Mouse (Mus musculus) neural tube, embryonic 13.5 days (tissue): Measurements from ENCODE around the gene Ptgds. TPM values are rescaled to one million over a fixed set of nuclear protein-coding genes. Genes with fewer than 3 reads are reported as not detected.

ENCODE experiments used
- ATAC-seq: fragments of 200-750 bp; cut with Nextera tagmentation; 2 replicates; pipeline ENCODE4 v1.8.0; 2017; ENCODE audit warnings: low read depth, mild to moderate bottlenecking, moderate TSS enrichment, moderate library complexity
- H3K27ac ChIP-seq: fragments of 300-500 bp; sonication (generic); replicated peaks from 2 replicates; pipeline ENCODE4 v1.5.1; 2015; ENCODE audit warnings: moderate library complexity, mild to moderate bottlenecking, inconsistent platforms
- H3K27me3 ChIP-seq: fragments of 300-500 bp; sonication (generic); 2 replicates; pipeline ENCODE4 v1.6.1; 2015; ENCODE audit warnings: mild to moderate bottlenecking, inconsistent platforms
- H3K36me3 ChIP-seq: fragments of 300-500 bp; sonication (generic); 2 replicates; pipeline ENCODE4 v1.6.1; 2015; ENCODE audit warnings: mild to moderate bottlenecking, inconsistent platforms
- H3K4me1 ChIP-seq: fragments of 300-500 bp; sonication (generic); replicated peaks from 2 replicates; pipeline ENCODE4 v1.6.1; 2015; ENCODE audit warnings: inconsistent platforms
- H3K4me2 ChIP-seq: fragments of 300-500 bp; sonication (generic); 2 replicates; pipeline ENCODE4 v1.6.1; 2015; ENCODE audit warnings: inconsistent platforms, mild to moderate bottlenecking, moderate library complexity
- H3K4me3 ChIP-seq: fragments of 300-500 bp; sonication (generic); 2 replicates; pipeline ENCODE4 v1.5.1; 2015; ENCODE audit warnings: mild to moderate bottlenecking, inconsistent platforms
- H3K9ac ChIP-seq: fragments of 300-500 bp; sonication (generic); 2 replicates; pipeline ENCODE4 v1.6.1; 2015; ENCODE audit warnings: moderate library complexity, mild to moderate bottlenecking, inconsistent platforms
- H3K9me3 ChIP-seq: fragments of 300-500 bp; sonication (generic); 2 replicates; pipeline ENCODE4 v1.6.1; 2016; ENCODE audit warnings: inconsistent platforms
- WGBS: fragments of 180-500 bp; shearing (Covaris S2); methylation state at CpG from one replicate; pipeline ENCODE4 v1.1.7; 2015; 5-methylcytosine and 5-hydroxymethylcytosine counted together
- polyA plus RNA-seq: library from polyadenylated mRNA; unstranded; fragments of >200 nt; fragmentation: Nextera tagmentation; extraction: Ambion mirVana; gene quantifications from 2 replicates; pipeline ENCODE4 v1.2.1, GENCODE M21; 2015

The Ptgds gene
- polyA plus RNA-seq, 1 experiment from 2014 or later: 19.9 TPM

GRCm38 (mm10) chr2:25497846-25498575, 28.2 kb upstream of the Ptgds start:
- Histone ChIP-seq H3K4me1 (peaks cover 18% of the 10 kb centered on the region), H3K27ac (no peak overlapping the region), H3K36me3 (peaks cover 4% of the 10 kb centered on the region), H3K9ac (peak overlapping the region; percentile 8; the same call in 1 of the 2 replicates), H3K9me3 (no peaks in the 10 kb centered on the region), H3K27me3 (no peaks in the 10 kb centered on the region), H3K4me3 (no peak overlapping the region), H3K4me2 (no peak overlapping the region)
- ATAC-seq: no peak
- 62% methylated on average over 6 of the region's 6 CpGs for WGBS

GRCm38 (mm10) chr2:25496462-25496861, 26.6 kb upstream of the Ptgds start:
- 45% methylated on average over 4 of the region's 4 CpGs for WGBS
- no peaks in the 10 kb centered on the region for H3K9me3 ChIP-seq
- no peak overlapping the region for H3K9ac ChIP-seq

GRCm38 (mm10) chr2:25493476-25493961, 23.7 kb upstream of the Ptgds start, which contains the start of gene Lcn12:
TSS of gene Lcn12 (minus strand) at chr2:25493911.
- H3K4me3 ChIP-seq: no peak within 1 kb of the TSS
- no peak within 1 kb of the TSS for H3K4me2 ChIP-seq
- no peaks in the 10 kb centered on the region for H3K27me3 ChIP-seq
- H3K9ac ChIP-seq: no peak within 1 kb of the TSS
- no peaks in the 10 kb centered on the region for H3K4me1 ChIP-seq
- WGBS: 84% methylated on average over 5 of the region's 5 CpGs
- H3K27ac ChIP-seq: no peak within 1 kb of the TSS
- ATAC-seq: no peak
- no peaks in the 10 kb centered on the region for H3K36me3 ChIP-seq
- H3K9me3 ChIP-seq: no peaks in the 10 kb centered on the region

More at GRCm38 (mm10) chr2:25496462-25496861, 26.6 kb upstream of the Ptgds start:
- Histone ChIP-seq H3K36me3 (no peaks in the 10 kb centered on the region), H3K4me1 (peaks cover 8% of the 10 kb centered on the region), H3K4me3 (no peak overlapping the region), H3K27ac (no peak overlapping the region), H3K27me3 (no peaks in the 10 kb centered on the region), H3K4me2 (no peak overlapping the region)
- ATAC-seq: no peak

- 87% methylated on average over 5 of the region's 5 CpGs for WGBS
Measured at GRCm38 (mm10) chr2:25492988-25493387, 23.1 kb upstream of the Ptgds start.

DNA sequence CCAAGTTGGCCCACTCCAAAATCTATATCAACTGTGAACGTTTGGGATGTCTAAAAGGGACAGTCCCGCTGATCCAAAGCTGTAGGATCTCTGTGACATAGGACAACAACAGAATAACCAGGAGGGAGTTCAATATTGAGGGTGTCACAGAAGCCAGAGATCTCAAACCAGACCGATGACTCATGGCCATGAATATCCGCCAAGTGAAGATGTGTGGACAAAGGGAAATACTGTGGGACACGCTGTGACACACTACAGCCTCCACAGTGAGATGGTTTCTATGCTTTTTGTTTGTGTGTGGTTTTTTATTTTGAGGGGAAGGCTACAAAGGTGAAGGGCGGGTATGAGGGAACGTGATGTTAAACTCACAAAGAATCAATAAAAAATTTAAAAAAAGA, 18.8 kb upstream of the Ptgds start:
- 85% methylated on average over 7 of the region's 7 CpGs for WGBS
- no peak for ATAC-seq
- Histone ChIP-seq H3K4me1 (no peaks in the 10 kb centered on the region), H3K4me2 (no peak overlapping the region), H3K27me3 (no peaks in the 10 kb centered on the region), H3K9me3 (no peaks in the 10 kb centered on the region), H3K4me3 (no peak overlapping the region), H3K9ac (no peak overlapping the region), H3K36me3 (no peaks in the 10 kb centered on the region), H3K27ac (no peak overlapping the region)

More at GRCm38 (mm10) chr2:25492988-25493387, 23.1 kb upstream of the Ptgds start:
- Histone ChIP-seq H3K4me2 (no peak overlapping the region), H3K27ac (no peak overlapping the region), H3K4me3 (no peak overlapping the region), H3K36me3 (no peaks in the 10 kb centered on the region), H3K9ac (no peak overlapping the region), H3K27me3 (no peaks in the 10 kb centered on the region), H3K4me1 (no peaks in the 10 kb centered on the region), H3K9me3 (no peaks in the 10 kb centered on the region)
- no peak for ATAC-seq

DNA sequence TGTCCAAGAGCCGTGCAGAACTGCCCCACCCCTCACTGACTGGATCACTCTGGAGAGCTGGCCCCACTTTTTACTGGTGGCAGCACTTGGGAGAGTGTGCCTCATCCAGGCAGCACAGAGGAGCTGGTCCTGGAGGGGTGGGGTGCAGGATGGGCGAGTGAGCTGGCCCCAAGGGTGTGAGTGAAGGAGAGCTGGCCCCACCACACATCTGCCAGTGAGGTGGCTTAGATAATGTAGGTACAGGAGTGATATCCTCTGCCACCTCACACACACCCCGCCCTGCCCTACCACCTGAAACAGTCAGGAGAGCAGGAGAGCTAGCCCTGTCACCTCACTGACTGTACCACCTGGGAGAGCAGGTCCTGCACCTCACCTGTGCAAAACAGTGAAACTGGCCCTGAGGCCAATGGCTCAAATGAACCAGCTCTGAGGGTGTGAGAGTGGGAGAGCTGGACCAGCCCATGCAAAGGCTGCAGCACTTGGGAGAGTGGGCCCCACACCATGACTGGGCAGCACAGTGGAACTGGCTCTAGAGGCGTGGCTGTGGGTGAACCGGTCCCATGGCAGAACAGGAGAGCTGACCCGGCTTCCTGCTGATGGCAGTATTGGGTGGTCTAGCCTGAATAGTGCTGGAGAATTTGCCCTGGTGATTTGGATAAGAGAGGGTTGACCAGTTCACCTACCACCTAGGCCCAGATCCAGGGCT, 18.3 kb upstream of the Ptgds start:
- Histone ChIP-seq H3K27me3 (no peaks in the 10 kb centered on the region), H3K4me3 (no peak overlapping the region), H3K9ac (no peak overlapping the region), H3K9me3 (no peaks in the 10 kb centered on the region), H3K4me1 (no peaks in the 10 kb centered on the region), H3K4me2 (no peak overlapping the region), H3K36me3 (no peaks in the 10 kb centered on the region), H3K27ac (no peak overlapping the region)
- WGBS: 82% methylated on average over 6 of the region's 6 CpGs
- ATAC-seq: no peak

- H3K4me2 ChIP-seq: no peak overlapping the region
- H3K9me3 ChIP-seq: no peaks in the 10 kb centered on the region
- no peak overlapping the region for H3K4me3 ChIP-seq
- no peaks in the 10 kb centered on the region for H3K36me3 ChIP-seq
- H3K4me1 ChIP-seq: no peaks in the 10 kb centered on the region
- no peak overlapping the region for H3K27ac ChIP-seq
- H3K9ac ChIP-seq: no peak overlapping the region
- WGBS: 72% methylated on average over 11 of the region's 11 CpGs
- no peaks in the 10 kb centered on the region for H3K27me3 ChIP-seq
- no peak for ATAC-seq
Measured at GRCm38 (mm10) chr2:25484901-25485647, 15.2 kb upstream of the Ptgds start.

GRCm38 (mm10) chr2:25482969-25483368, 13.1 kb upstream of the Ptgds start:
- no peak overlapping the region for H3K27ac ChIP-seq
- no peak for ATAC-seq
- no peak overlapping the region for H3K4me3 ChIP-seq
- H3K36me3 ChIP-seq: no peaks in the 10 kb centered on the region
- no peaks in the 10 kb centered on the region for H3K4me1 ChIP-seq
- H3K9ac ChIP-seq: no peak overlapping the region
- H3K4me2 ChIP-seq: no peak overlapping the region
- 26% methylated on average over 7 of the region's 7 CpGs for WGBS
- H3K9me3 ChIP-seq: no peaks in the 10 kb centered on the region
- no peaks in the 10 kb centered on the region for H3K27me3 ChIP-seq

DNA sequence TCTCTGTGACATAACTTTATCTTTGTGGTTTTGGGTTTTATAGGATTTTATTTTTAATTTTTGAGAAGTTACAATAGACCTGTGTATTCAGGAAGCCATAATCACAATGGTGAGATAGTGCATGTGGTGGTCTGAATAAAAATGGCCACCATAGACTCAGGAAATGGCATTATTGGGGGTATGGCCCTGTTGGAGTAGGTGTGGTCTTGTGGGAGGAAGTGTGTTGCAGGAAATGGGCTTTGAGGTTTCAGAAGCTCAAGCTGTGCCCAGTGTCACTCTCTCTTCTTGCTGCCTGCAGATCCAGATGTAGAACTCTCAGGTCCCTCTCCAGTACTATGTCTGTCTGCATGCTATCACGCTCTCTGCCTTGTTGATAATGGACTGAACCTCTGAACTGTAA, 10.7 kb upstream of the Ptgds start:
- Histone ChIP-seq H3K4me2 (no peak overlapping the region), H3K27ac (no peak overlapping the region), H3K9ac (no peak overlapping the region), H3K4me3 (no peak overlapping the region), H3K9me3 (no peaks in the 10 kb centered on the region), H3K36me3 (no peaks in the 10 kb centered on the region), H3K27me3 (no peaks in the 10 kb centered on the region), H3K4me1 (no peaks in the 10 kb centered on the region)
- WGBS: 100% methylated on average over 1 of the region's 1 CpGs
- ATAC-seq: no peak

DNA sequence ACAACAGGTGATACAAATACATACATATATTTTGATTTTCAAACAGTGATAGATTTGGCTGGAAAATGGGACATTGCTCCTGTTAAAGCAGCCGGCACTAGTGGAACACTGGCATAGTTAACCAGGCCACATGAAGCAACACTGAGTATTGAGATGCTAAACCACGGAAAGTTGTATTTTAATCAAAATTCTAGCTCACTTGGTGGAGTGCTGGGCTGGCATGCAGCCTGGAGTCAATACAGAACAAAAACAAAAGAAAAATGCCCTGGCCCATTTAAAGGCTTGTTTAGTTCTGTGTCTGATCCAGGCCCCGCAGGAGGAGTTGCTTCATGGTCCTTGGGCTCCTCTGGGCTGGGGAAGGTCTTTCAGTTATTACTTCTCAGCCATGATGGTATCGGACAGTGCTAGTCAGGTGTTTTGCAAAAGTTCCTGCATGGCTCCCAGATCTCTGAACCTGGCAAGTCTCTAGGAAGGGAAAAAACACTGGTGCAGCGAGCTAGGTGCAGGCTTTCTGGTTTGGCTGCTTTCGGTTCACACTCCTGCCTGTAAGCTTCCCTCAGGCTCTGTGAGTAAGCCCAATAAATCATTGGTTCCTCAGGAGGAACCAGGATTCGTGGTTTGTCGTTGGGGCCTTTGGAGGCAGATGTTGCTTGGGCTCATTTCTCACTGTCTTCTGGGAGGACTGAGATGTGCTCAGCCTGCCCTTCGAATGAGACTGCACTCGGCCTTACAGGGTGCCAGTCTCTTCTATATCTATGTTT, 9.9 kb upstream of the Ptgds start:
- no peaks in the 10 kb centered on the region for H3K27me3 ChIP-seq
- H3K27ac ChIP-seq: no peak overlapping the region
- 74% methylated on average over 10 of the region's 10 CpGs for WGBS
- H3K9me3 ChIP-seq: no peaks in the 10 kb centered on the region
- H3K4me2 ChIP-seq: no peak overlapping the region
- no peak for ATAC-seq
- H3K36me3 ChIP-seq: no peaks in the 10 kb centered on the region
- H3K4me3 ChIP-seq: no peak overlapping the region
- H3K4me1 ChIP-seq: no peaks in the 10 kb centered on the region
- no peak overlapping the region for H3K9ac ChIP-seq

DNA sequence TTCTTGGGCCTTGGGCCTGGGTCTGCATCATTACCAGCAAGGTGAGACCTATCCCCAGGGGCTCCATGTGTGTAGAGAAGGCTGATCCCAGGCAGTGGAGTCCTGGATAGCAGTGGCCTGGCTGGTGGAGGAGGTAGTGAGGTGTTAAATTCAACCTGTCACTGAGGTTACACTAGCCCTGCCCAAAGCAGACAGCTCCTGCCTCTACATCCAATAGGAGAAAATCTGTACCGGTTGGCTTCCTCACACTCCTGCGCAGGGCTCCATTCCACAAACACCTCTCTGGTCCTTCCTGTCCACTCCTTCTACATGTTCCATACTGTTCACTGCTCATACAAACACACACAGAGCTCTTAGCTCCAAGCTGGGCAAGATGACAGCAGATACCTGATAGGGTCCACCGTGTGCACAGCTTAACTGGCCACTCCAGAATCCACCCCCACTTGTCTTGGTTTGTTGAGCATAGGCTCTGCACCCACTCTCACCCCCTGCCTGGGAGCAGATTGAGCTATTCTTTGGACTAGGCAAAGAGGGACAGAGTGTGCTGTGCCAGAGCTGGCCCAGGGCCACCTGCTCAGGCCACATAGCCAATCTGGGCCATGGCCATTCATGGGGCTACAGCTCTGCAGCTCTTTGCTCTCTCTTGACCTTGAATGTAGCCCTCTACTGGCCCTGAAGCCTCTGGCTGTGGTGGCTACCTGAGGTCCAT, 8.3 kb upstream of the Ptgds start:
- WGBS: 97% methylated on average over 3 of the region's 3 CpGs
- Histone ChIP-seq H3K4me2 (no peak overlapping the region), H3K9ac (no peak overlapping the region), H3K4me1 (no peaks in the 10 kb centered on the region), H3K9me3 (no peaks in the 10 kb centered on the region), H3K27me3 (no peaks in the 10 kb centered on the region), H3K27ac (no peak overlapping the region), H3K36me3 (no peaks in the 10 kb centered on the region), H3K4me3 (no peak overlapping the region)
- ATAC-seq: no peak
